Mouse (Mus musculus) kidney, adult 11 months (tissue): ENCODE measurements at regions not wholly inside any gene's neighbourhood (a gene's known extent, or its start where the extent isn't known, plus 50 kb on each side); places are given as distances from the start of the nearest gene placed in this dataset.
A peak's percentile ranks its signal among the peaks of the same experiment; 100 is the strongest.

Experiments
- DNase-seq: peaks from one replicate; pipeline ENCODE4 v3.0.0; 2022

GRCm38 (mm10) chr7:95460889-95461288, 710.2 kb upstream of the Tenm4 start:
- no peak for DNase-seq

GRCm38 (mm10) chr7:95465506-95465905, 705.5 kb upstream of the Tenm4 start:
- peak; percentile 3 for DNase-seq

- no peak for DNase-seq
These were observed 704.0 kb upstream of the Tenm4 start for GRCm38 (mm10) chr7:95467028-95467427.

- DNase-seq: no peak
These were observed 697.2 kb upstream of the Tenm4 start for GRCm38 (mm10) chr7:95473892-95474291.

GRCm38 (mm10) chr7:95480121-95480726, 690.8 kb upstream of the Tenm4 start:
- no peak for DNase-seq

GRCm38 (mm10) chr7:95489666-95490065, 681.4 kb upstream of the Tenm4 start:
- DNase-seq: no peak

- no peak for DNase-seq
These were observed 676.3 kb upstream of the Tenm4 start for GRCm38 (mm10) chr7:95494793-95495192.

GRCm38 (mm10) chr7:95502959-95503358, 668.1 kb upstream of the Tenm4 start:
- DNase-seq: no peak

GRCm38 (mm10) chr7:95547256-95547655, 623.8 kb upstream of the Tenm4 start:
- no peak for DNase-seq

GRCm38 (mm10) chr7:95550099-95550498, 620.9 kb upstream of the Tenm4 start:
- DNase-seq: no peak

GRCm38 (mm10) chr7:95551798-95552387, 619.2 kb upstream of the Tenm4 start:
- no peak for DNase-seq

GRCm38 (mm10) chr7:95558589-95558988, 612.5 kb upstream of the Tenm4 start:
- DNase-seq: no peak

- no peak for DNase-seq
These were observed 592.4 kb upstream of the Tenm4 start for GRCm38 (mm10) chr7:95578633-95579032.

GRCm38 (mm10) chr7:95581325-95581724, 589.7 kb upstream of the Tenm4 start:
- no peak for DNase-seq

GRCm38 (mm10) chr7:95598339-95598738, 572.7 kb upstream of the Tenm4 start:
- no peak for DNase-seq

- no peak for DNase-seq
These were observed 557.3 kb upstream of the Tenm4 start for GRCm38 (mm10) chr7:95613736-95614135.

GRCm38 (mm10) chr7:95617370-95617769, 553.7 kb upstream of the Tenm4 start:
- DNase-seq: no peak

- no peak for DNase-seq
These were observed 552.9 kb upstream of the Tenm4 start for GRCm38 (mm10) chr7:95618170-95618569.

- no peak for DNase-seq
These were observed 551.0 kb upstream of the Tenm4 start for GRCm38 (mm10) chr7:95620079-95620478.

- no peak for DNase-seq
These were observed 530.4 kb upstream of the Tenm4 start for GRCm38 (mm10) chr7:95640683-95641082.

- DNase-seq: no peak
These were observed 496.7 kb upstream of the Tenm4 start for GRCm38 (mm10) chr7:95674319-95674718.

- DNase-seq: no peak
These were observed 488.5 kb upstream of the Tenm4 start for GRCm38 (mm10) chr7:95682521-95682920.

GRCm38 (mm10) chr7:95687733-95688132, 483.3 kb upstream of the Tenm4 start:
- DNase-seq: no peak

- no peak for DNase-seq
These were observed 482.6 kb upstream of the Tenm4 start for GRCm38 (mm10) chr7:95688151-95689146.
